Mouse (Mus musculus) mouse trophoblast stem cell (cell line): ENCODE measurements around the gene Gm49359.
"Not testable (repeated sequence)": the region's sequence is repeated elsewhere in the genome, so short reads cannot be mapped to it uniquely, and the experiment has no call there.

Experiments used
- in situ Hi-C, 2 experiments: fragments of 300-500 bp; cut with MseI, MboI; formaldehyde crosslinking; loops; 2 replicates in 1 of 2; 3 replicates in 1 of 2; pipeline ENCODE4 v1.15.1; 2025

Gm49359 gene

GRCm38 (mm10) chr13:62466424-62467334, at the start of gene Gm49359:
TSS of gene Gm49359 (minus strand) at chr13:62466832.
- in situ Hi-C loops: loop anchor here (25.0 kb wide), 2 partner anchors 371 to 396 kb away; partner anchors contain the start of gene Fbp2 (in 1 of the 2)

DNA sequence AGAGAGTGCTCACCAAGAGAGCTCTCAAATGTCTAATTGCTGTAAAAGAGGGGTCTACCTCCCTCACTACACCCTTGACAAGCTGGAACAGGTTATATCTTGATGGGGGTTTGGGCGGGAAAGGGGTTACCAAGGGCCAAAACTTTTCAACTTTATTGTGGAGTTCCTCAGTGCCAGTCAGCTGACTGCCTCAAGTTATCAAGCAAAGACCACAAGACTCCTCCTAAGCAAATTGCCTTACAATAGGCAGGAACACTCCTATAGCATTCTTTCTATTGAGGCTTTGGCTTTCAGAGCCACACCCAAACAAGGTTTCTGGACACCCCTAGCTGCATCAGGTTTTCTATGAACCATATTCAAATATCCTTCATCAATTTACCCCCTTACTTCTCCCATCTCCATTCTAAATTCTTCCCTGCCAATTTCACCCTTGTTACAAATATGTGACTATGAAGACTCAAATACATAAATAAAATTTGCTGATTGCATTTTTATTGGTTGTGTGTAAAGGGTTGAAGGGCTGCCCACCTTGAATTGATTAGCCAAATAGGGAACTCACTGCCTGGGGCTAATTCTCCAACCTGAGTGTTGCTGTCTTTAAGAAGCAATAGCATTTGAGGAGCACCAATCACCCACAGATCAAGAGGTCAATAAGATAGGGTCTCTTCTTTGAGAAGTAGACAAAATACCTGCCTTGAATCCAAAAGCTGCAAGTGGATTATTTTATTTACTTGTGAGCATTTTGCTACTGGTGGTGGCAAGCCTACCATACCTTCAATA, 44.2 kb upstream of the Gm49359 start:
- in situ Hi-C loops: not testable (repeated sequence)

DNA sequence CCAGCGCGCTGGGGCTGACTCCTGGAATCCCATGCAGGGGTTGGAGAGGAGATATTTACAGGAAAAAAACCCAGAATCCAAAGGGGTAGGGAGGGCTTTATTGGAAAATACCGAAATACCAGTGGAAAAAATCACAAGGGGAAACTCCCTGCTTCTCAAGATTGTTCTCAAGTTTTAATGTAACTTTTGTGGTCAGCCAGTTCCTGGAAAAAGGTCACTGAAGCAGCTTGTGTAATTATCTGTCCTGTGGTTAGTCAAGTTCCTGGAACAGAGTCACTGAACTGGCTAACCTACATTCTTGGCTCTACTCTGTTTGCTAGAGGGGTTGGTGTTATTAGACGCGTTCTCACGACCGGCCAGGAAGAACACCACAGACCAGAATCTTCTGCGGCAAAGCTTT, 6.0 kb upstream of the Gm49359 start:
- in situ Hi-C loops: loop anchor here (25.0 kb wide), 2 partner anchors 365 to 390 kb away; partner anchors contain the start of gene Fbp2 (in 1 of the 2)

GRCm38 (mm10) chr13:62469947-62470346, 3.3 kb upstream of the Gm49359 start:
- in situ Hi-C loops: loop anchor here (25.0 kb wide), 2 partner anchors 367 to 392 kb away; partner anchors contain the start of gene Fbp2 (in 1 of the 2)
